Mouse (Mus musculus) central nervous system, embryonic 11.5 days (tissue): ENCODE data around the gene Tab1. TPM values are rescaled to one million over a fixed set of nuclear protein-coding genes. Genes with fewer than 3 reads are reported as not detected.

ENCODE experiments used
- polyA plus RNA-seq: library from polyadenylated mRNA; depleted of rRNA; stranded (reverse); fragments of >200 nt; gene quantifications from 2 replicates; pipeline ENCODE4 v1.2.3, GENCODE M21; 2012; rRNA removed

Gene Tab1
- 31.9 and 42.8 TPM in 2 replicates for polyA plus RNA-seq

DNA sequence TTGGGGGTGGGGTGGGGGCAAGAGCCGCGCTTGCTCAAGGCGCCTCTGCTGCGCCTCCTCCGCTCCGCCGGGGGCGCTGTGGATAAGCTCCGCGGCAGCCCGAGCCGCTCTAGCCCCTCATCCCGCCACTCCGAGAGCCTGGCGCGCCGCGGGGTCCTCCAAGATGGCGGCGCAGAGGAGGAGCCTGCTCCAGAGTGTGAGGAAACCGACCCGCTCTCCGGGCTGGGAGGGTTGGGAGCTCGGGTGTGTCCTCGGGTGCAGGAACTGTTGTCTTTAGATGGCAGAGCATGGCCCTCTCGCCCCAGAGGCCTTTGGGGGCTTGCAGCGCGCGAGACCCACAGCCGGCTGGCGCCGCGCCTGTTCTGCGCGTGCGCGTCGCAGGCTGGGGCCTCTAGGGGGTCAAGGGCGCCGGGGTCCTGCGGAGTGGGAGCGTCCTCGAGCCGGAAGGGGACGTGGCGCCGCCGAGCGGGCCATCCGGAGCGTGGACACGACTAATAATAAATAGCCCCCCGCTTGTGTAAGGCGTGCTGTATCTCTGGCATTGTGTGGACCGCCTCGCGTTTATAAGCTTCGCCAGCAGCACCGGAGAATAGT, at the start of gene Tab1:
TSS of gene Tab1 (plus strand) at position 135 of the 594 bp plus-strand sequence.

DNA sequence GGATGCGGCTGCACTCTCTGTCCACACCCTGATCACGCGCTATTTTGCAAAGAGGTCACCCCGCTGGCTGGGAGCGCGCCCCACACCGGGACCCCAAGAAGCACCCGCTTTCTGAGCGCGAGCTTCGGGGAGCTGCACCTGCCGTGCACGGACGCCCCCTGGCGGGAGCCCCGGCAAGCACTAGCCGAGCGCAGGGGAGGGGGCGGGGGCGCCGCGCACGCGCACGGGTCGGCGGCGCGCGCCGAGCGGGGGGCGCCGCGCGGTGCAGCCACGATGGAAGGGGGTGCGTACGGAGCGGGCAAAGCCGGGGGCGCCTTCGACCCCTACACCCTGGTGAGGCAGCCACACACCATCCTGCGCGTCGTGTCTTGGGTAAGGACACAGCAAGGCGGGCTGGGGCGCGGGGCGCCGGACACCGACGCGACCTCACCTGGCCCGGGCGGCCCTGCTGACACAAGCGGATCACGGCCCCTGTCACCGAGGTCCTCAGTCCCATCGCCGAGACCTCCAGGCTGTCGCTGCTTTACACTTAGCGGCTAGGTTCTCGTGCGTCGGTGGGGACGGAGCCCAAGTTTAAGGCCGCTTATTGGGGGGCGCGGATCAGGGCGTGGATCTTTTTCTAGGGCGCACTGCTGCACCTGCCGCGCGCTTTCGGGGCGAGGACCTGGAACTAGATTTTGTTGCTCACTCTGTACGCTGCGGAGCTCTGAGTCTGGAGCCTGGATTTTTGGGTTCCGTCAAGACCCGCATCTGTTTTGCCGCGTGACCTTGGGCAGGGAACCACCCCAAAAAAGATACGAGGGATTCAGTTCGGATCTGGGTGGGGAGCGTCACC, 41.6 kb upstream of the Tab1 start, which contains the start of the genes Syngr1 and Rpl3:
TSS of gene Syngr1 (plus strand) at position 214 of the 835 bp plus-strand sequence.
TSS of gene Rpl3 (minus strand) at position 748 of the 835 bp plus-strand sequence.

DNA sequence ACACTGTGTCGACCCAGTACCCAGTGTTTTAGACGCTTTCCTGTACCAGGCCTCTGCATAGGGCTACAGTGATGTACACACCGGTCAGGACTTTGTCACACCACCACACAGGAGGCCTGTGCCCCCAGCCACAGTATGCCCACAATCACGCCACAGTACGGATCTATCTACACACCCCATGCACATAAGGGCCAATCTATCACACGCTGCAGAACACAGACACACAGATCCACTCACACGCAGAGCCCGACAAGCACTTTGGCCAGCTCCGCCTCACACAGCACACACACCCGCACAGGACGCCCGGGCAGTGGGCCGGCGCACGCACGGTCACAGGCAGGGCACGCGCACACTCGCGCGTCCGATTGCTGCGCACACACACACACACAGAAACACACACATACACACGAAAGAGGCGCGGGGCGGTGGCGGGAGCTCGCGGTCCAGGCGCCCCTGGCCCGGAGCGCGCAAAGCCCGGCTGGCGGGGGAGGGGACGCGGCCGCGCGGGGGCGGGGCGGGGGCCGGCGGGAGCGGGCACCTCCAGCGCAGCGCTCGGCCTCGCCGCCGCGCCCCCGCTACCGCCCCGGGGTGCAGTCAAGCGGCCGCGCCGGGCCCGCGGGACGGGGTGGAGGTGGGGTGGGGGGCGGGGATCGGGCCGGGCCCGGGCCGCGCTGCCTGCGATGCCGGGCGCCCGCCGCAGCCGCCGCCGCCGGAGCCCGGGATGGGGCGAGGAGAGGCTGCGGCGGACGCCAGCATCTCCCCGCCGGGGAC, 40.3 kb downstream of the Tab1 start, which contains the start of gene Mgat3:
TSS of gene Mgat3 (plus strand) at position 721 of the 771 bp plus-strand sequence.

Other genes with a start within 250 kb of the Tab1 start
- 7.8 and 8.0 TPM in 2 replicates for gene Apobec3, start 241.5 kb upstream of the Tab1 start, polyA plus RNA-seq
- gene Cbx7, start 162.0 kb upstream of the Tab1 start, polyA plus RNA-seq, result 5.6 and 6.8 TPM in 2 replicates
- 5.6 and 7.3 TPM in 2 replicates for gene Pdgfb, start 118.2 kb upstream of the Tab1 start, polyA plus RNA-seq
- 8.3 and 9.4 TPM in 2 replicates for gene Syngr1, start 41.8 kb upstream of the Tab1 start, polyA plus RNA-seq
- gene Rpl3, start 41.3 kb upstream of the Tab1 start, polyA plus RNA-seq, result 1,781 and 2,200 TPM in 2 replicates
- 18.4 and 25.7 TPM in 2 replicates for gene Mgat3, start 40.6 kb downstream of the Tab1 start, polyA plus RNA-seq
- 14.8 and 18.4 TPM in 2 replicates for gene Mief1, start 100.9 kb downstream of the Tab1 start, polyA plus RNA-seq
- gene AC140267.1, start 102.7 kb downstream of the Tab1 start, polyA plus RNA-seq, result not detected in 2 replicates
- 239 and 315 TPM in 2 replicates for gene Atf4, start 122.1 kb downstream of the Tab1 start, polyA plus RNA-seq
- 43.9 and 57.8 TPM in 2 replicates for gene Rps19bp1, start 131.2 kb downstream of the Tab1 start, polyA plus RNA-seq
- 0.36 and 0.43 TPM in 2 replicates for gene Cacna1i, start 154.1 kb downstream of the Tab1 start, polyA plus RNA-seq